Mouse (Mus musculus) adrenal gland, postnatal 0 days (tissue): ENCODE data around the gene Olfr18. TPM values are rescaled to one million over a fixed set of nuclear protein-coding genes. Genes with fewer than 3 reads are reported as not detected.

ENCODE experiments used
- polyA plus RNA-seq: library from polyadenylated mRNA; unstranded; fragments of >200 nt; fragmentation: Nextera tagmentation; extraction: Ambion mirVana; gene quantifications from 2 replicates; pipeline ENCODE4 v1.2.1, GENCODE M21; 2015

Gene Olfr18
- polyA plus RNA-seq: 0.06 TPM in 1 of 2 replicates, not detected in the other

DNA sequence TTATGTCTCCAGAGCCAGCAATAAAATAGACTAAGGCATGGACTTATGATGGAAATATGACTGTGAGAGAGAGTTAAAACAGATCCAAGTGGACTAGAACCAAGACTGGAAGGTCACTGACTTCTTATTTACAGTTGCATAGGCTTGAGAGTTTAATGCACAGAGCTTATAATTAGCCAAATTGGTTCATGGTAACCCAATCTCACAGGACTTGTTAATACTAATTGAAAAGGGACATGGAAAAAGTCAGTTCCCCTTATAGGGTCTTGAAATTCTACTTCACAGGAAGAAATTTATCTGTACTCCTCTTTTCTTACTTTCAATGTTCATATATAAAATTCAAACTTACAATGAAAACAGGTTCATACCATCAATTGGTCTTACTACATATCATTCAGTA, at the start of gene Olfr18:
TSS of gene Olfr18 (minus strand) at position 101 of the 400 bp plus-strand sequence.

DNA sequence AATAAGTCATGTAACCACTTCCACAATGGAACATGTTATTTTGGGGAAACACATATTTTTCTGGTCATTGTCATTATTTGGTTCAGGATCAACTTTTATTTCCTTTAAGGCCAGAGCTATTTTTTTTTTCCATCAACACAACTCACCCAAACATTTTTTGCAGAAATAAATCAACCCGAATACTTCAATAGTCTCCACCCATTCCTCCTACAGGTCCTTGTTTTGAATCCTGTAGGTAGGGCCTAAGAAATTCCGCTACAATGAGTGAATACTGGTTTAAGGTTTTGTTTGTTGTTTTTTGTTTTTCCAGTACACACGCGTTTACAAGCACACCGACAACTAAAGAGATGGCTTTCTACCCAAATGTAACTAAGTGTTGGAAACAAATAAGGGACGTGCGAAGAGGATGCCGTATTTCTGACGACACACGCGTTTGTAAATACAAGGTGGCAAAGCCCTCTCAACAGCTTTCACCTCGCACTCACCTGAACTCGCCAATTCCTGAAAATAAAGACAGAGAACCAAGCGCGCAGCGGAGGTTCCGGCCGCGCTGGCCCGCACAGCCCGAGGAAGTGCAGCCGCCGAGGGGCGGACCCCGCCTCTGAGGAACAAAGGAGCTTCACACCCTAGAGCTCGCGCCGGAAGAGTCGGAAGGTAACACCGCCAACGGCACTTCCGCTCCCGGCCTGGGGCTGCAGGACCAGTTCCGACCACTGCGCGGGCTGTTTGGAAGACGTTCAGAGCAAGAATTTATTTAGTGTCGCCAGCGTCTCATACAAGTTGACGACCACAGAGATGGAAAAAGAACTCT, 48.8 kb upstream of the Olfr18 start, which contains the start of gene Zfp560:
TSS of gene Zfp560 (minus strand) at position 646 of the 811 bp plus-strand sequence.

GRCm38 (mm10) chr9:20298232-20298631, 37.7 kb downstream of the Olfr18 start, which contains the start of gene Olfr873:
TSS of gene Olfr873 (plus strand) at chr9:20298532.

GRCm38 (mm10) chr9:20282051-20282450, 53.8 kb downstream of the Olfr18 start, which contains the start of gene Olfr39:
TSS of gene Olfr39 (plus strand) at chr9:20282351.

Other genes with a start within 250 kb of the Olfr18 start
- gene Olfr868, start 237.5 kb downstream of the Olfr18 start, polyA plus RNA-seq: not detected in 2 replicates
- gene Olfr869, start 207.1 kb downstream of the Olfr18 start, polyA plus RNA-seq: not detected in 2 replicates
- gene Olfr870, start 162.0 kb downstream of the Olfr18 start, polyA plus RNA-seq: not detected in 2 replicates
- not detected in 2 replicates for gene Olfr871, start 123.9 kb downstream of the Olfr18 start, polyA plus RNA-seq
- gene Olfr872, start 99.0 kb downstream of the Olfr18 start, polyA plus RNA-seq: not detected in 2 replicates
- not detected in 2 replicates for gene Olfr39, start 53.7 kb downstream of the Olfr18 start, polyA plus RNA-seq
- not detected in 2 replicates for gene Olfr873, start 37.6 kb downstream of the Olfr18 start, polyA plus RNA-seq
- 88.4 and 138 TPM in 2 replicates for gene Zfp560, start 49.1 kb upstream of the Olfr18 start, polyA plus RNA-seq
- 8.2 and 9.3 TPM in 2 replicates for gene Zfp26, start 124.1 kb upstream of the Olfr18 start, polyA plus RNA-seq
- 17.0 and 18.4 TPM in 2 replicates for gene Zfp426, start 156.7 kb upstream of the Olfr18 start, polyA plus RNA-seq
- 31.7 and 34.7 TPM in 2 replicates for gene Zfp266, start 185.3 kb upstream of the Olfr18 start, polyA plus RNA-seq
- 10.1 and 11.5 TPM in 2 replicates for gene Zfp846, start 245.2 kb upstream of the Olfr18 start, polyA plus RNA-seq